Mouse (Mus musculus) limb, embryonic 14.5 days (tissue): Measurements from ENCODE around the gene Pold1. TPM values are rescaled to one million over a fixed set of nuclear protein-coding genes. Genes with fewer than 3 reads are reported as not detected.

Experiments used
- ATAC-seq: fragments of 200-750 bp; cut with Nextera tagmentation; 2 replicates; pipeline ENCODE4 v1.8.0; 2017; ENCODE audit warnings: low read depth, moderate number of reproducible peaks, moderate TSS enrichment; ENCODE audit not compliant: low FRiP score
- DNase-seq: peaks from one replicate; pipeline ENCODE4 v3.0.0-alpha.2; 2015; ENCODE audit warnings: low spot score
- H3K27ac ChIP-seq: fragments of 300-500 bp; sonication (generic); replicated peaks from 2 replicates; pipeline ENCODE4 v1.5.1; 2014; ENCODE audit warnings: low read depth, mild to moderate bottlenecking, low read length, moderate library complexity, mixed read lengths
- H3K27me3 ChIP-seq: fragments of 300-500 bp; sonication (generic); 2 replicates; pipeline ENCODE4 v1.6.1; 2014; ENCODE audit warnings: low read length, mixed read lengths; ENCODE audit not compliant: control insufficient read depth, insufficient read depth
- H3K36me3 ChIP-seq: fragments of 300-500 bp; sonication (generic); 2 replicates; pipeline ENCODE4 v1.6.1; 2014; ENCODE audit warnings: mild to moderate bottlenecking, low read length, moderate library complexity, mixed read lengths; ENCODE audit not compliant: control insufficient read depth, insufficient read depth
- H3K4me1 ChIP-seq: fragments of 300-500 bp; sonication (generic); 2 replicates; pipeline ENCODE4 v1.6.1; 2014; ENCODE audit warnings: antibody characterized with exemption, low read length, mixed read lengths; ENCODE audit not compliant: control insufficient read depth, insufficient read depth
- H3K4me2 ChIP-seq: fragments of 300-500 bp; sonication (generic); replicated peaks from 2 replicates; pipeline ENCODE4 v1.6.1; 2014; ENCODE audit warnings: low read depth, mild to moderate bottlenecking, low read length, moderate library complexity; ENCODE audit not compliant: severe bottlenecking
- H3K4me3 ChIP-seq: fragments of 300-500 bp; sonication (generic); replicated peaks from 2 replicates; pipeline ENCODE4 v1.5.1; 2014; ENCODE audit warnings: low read length
- H3K9ac ChIP-seq: fragments of 300-500 bp; sonication (generic); 2 replicates; pipeline ENCODE4 v1.6.1; 2014; ENCODE audit warnings: mild to moderate bottlenecking, low read depth, low read length, moderate library complexity; ENCODE audit not compliant: severe bottlenecking
- H3K9me3 ChIP-seq: fragments of 300-500 bp; sonication (generic); 2 replicates; pipeline ENCODE4 v1.6.1; 2016; ENCODE audit warnings: low read length; ENCODE audit not compliant: control insufficient read depth
- POLR2A ChIP-seq: fragments of 200-500 bp; IDR thresholded peaks from 2 replicates; pipeline ENCODE4 v1.8.0; 2012; ENCODE audit warnings: inconsistent platforms, mild to moderate bottlenecking, moderate library complexity, borderline replicate concordance; ENCODE audit not compliant: insufficient read depth, insufficient read length; ENCODE audit errors: extremely low read depth
- WGBS: fragments of 180-500 bp; shearing (Covaris S2); extraction: QIAGEN DNeasy Blood & Tissue Kit; methylation state at CpG from one replicate; pipeline ENCODE4 v1.1.7; 2014; 5-methylcytosine and 5-hydroxymethylcytosine counted together
- polyA plus RNA-seq, 2 experiments: library from polyadenylated mRNA; depleted of rRNA in 1 of 2; stranded (reverse) in 1 of 2; unstranded in 1 of 2; fragments of >200 nt; fragmentation: Nextera tagmentation in 1 of 2; extraction: Ambion mirVana in 1 of 2; gene quantifications; 2 replicates each; pipeline versions ENCODE4 v1.2.1 to v1.2.3; 2012 to 2014

Gene Pold1
- polyA plus RNA-seq, 2 experiments, result 62.1 to 102 TPM

- TF ChIP-seq POLR2A, result no peak
- Histone ChIP-seq H3K27me3 (no peaks in the 10 kb centered on the region), H3K4me3 (no peak overlapping the region), H3K4me2 (no peak overlapping the region), H3K4me1 (no peaks in the 10 kb centered on the region), H3K9ac (no peak overlapping the region), H3K36me3 (peaks cover 96% of the 10 kb centered on the region), H3K27ac (no peak overlapping the region), H3K9me3 (no peaks in the 10 kb centered on the region)
- no peak for ATAC-seq
- no peak for DNase-seq
- 83% methylated on average over 7 of the region's 7 CpGs for WGBS
Observed at GRCm38 (mm10) chr7:44537009-44537408, 11.6 kb downstream of the Pold1 start.

DNA sequence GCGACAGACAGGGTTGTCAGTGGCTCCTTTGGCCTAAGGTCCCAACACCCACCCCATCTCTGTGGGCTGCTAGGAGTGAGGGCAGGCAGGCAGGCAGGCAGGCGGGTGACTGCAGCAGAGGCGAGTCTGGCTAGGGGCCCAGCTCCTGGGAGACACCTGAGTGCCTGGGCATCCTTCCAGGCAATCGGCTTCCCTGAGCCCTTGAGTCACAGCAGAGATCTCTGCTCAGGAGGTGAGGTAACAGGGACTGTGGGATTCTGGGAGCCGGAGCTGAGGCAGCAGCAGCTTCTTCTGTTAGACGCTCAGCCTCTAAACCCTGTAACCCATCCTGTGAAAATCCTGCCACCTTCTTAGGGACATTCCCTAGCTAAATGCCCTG, 12.1 kb downstream of the Pold1 start:
- H3K36me3 ChIP-seq, result peaks cover 92% of the 10 kb centered on the region
- H3K4me2 ChIP-seq, result no peak overlapping the region
- H3K27ac ChIP-seq, result no peak overlapping the region
- H3K27me3 ChIP-seq, result no peaks in the 10 kb centered on the region
- no peak overlapping the region for H3K9ac ChIP-seq
- no peak overlapping the region for H3K4me3 ChIP-seq
- ATAC-seq, result no peak
- 89% methylated on average over 6 of the region's 6 CpGs for WGBS
- no peaks in the 10 kb centered on the region for H3K9me3 ChIP-seq
- TF ChIP-seq POLR2A, result no peak
- DNase-seq, result no peak
- no peaks in the 10 kb centered on the region for H3K4me1 ChIP-seq

DNA sequence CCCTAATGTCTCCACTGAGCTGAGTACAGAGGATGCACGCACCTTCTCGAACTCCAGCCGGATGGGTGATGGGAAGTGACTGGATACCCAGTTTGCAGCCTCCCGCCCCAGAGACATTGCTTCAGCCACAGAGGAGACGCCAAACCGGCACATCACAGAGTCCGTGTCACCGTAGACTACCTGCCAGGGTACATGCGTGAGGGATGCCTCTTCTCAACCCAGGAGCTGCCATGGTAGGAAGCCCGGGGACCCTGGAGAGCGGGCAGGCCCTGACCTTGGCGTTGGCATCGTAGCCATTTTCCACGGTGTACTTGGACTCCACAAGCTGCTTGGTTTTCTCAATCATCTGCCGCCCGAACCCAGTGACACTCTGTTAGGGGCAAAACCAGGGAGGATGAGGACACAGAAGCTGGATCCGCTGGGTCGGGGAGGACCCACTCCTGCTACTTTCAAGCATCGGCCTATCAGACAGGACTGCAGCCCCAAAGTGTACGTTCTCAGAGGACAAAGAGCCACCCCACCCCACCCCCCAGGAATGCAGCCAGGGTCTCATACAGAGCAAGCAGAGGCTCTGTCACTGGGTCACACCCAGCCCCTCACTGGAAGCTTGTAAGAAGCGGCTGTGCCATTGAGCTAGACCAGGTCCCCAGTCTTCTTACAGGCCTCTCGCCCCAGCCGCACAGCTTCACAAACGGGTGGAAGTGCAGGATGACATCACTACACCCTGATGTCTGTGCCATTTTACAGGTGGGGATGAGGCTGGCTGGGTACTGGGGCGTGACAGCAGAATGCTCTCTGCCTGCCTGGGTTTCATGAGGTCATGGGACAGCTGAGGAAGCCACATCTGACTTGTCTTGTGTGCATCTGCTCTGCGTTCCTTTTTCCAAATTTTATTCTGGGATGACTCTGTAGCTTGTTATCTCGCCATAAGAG, 12.7 kb downstream of the Pold1 start:
- H3K9ac ChIP-seq, result no peak overlapping the region
- H3K36me3 ChIP-seq, result peaks cover 85% of the 10 kb centered on the region
- no peak overlapping the region for H3K4me2 ChIP-seq

DNA sequence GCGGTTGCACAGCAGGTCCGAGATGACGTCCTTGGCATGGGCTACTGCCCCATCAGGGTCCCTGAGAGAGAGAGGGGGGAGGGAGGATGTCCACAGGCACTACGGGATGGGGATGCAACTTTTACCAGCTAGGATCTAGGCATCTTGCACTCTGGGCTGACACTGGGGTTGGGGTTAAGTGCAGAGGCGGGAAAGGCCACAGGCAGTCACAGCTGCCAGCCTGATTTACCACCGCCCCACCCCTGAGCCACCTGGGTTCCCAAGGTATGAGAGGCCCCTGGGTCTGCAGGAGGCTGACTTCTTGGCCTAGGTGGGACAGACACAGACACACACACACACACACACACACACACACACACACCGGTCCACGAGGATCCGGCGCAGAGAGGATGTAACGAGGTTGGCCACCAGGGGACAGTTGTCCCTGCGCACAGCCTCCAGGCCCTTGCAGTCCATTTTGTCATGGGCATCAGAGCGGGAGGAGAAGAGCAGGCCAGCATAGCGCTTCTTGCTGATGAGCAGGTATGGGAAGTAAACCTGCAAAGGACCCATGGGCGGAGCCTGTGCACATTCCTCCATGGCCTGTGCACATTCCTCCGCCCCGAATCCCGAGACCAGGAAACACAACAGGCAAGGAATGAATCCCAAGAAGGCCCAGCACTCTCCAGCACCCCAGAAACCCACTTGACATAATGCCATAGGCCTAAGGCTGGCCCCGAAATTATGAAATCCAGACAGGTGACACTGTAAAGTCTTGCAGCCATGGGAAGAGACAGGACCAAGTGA, 13.8 kb downstream of the Pold1 start:
- Histone ChIP-seq H3K4me2 (no peak overlapping the region), H3K27ac (no peak overlapping the region), H3K4me1 (no peaks in the 10 kb centered on the region), H3K4me3 (no peak overlapping the region), H3K27me3 (no peaks in the 10 kb centered on the region), H3K36me3 (peaks cover 75% of the 10 kb centered on the region), H3K9me3 (no peaks in the 10 kb centered on the region), H3K9ac (no peak overlapping the region)
- 86% methylated on average over 19 of the region's 19 CpGs for WGBS
- ATAC-seq, result no peak
- no peak for TF ChIP-seq POLR2A
- no peak for DNase-seq

More for the DNA sequence above, 12.7 kb downstream of the Pold1 start:
- Histone ChIP-seq H3K27me3 (no peaks in the 10 kb centered on the region), H3K4me3 (no peak overlapping the region), H3K4me1 (no peaks in the 10 kb centered on the region), H3K27ac (no peak overlapping the region), H3K9me3 (no peaks in the 10 kb centered on the region)
- ATAC-seq (no peak), DNase-seq (no peak)
- TF ChIP-seq POLR2A, result no peak
- 92% methylated on average over 27 of the region's 27 CpGs for WGBS

GRCm38 (mm10) chr7:44534242-44534641, 14.4 kb downstream of the Pold1 start:
- no peak overlapping the region for H3K4me3 ChIP-seq
- DNase-seq (no peak), ATAC-seq (no peak)
- H3K4me2 ChIP-seq, result no peak overlapping the region
- no peak for TF ChIP-seq POLR2A
- no peak overlapping the region for H3K27ac ChIP-seq
- H3K4me1 ChIP-seq, result no peaks in the 10 kb centered on the region
- no peak overlapping the region for H3K9ac ChIP-seq
- WGBS, result 85% methylated on average over 13 of the region's 13 CpGs
- H3K27me3 ChIP-seq, result 0 out of 2 replicates have a peak, but pooled peaks cover 6% of the 10 kb centered on the region
- peaks cover 69% of the 10 kb centered on the region for H3K36me3 ChIP-seq
- no peaks in the 10 kb centered on the region for H3K9me3 ChIP-seq
